8 mouse cellular contexts compared by ENCODE assay signal in the genomic region with DNA sequence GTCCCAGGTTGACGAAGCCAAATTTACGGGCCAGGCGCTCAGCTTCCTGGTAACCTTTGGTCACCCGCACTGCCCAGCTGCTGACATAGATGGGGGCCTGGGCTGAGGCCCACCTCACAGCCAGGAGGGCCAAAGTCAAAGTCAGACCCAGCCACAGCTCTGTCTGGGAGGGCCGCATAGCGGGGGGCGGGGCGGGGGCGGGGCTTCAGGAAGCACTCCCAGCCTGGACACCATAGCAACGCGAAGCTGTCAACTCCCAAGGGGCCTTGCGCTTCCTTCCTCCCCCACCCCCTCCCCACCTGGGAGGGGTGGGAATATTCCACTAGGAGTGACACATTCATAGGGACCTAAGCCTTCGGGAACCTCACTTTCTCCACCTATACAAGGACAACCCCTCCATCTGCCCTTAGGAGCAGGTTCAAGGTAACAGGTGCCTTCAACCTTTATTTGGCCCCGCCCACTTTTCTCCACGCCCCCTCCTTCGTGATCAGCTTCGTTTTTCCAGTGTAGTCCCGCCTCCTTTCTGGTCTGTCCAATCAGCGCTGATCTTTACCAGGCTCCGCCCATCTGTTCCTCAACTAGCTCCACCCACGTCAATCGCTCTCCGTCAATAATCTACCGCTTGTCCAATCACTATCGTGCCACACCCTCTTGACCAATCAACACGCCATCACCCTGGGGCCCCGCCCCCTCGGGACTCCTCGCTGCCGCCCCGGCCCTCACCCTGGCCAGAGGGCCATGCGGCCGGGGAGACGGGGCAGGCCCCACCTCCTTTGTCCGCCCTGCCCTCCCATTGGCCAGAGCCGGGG. TPM values are rescaled to one million over a fixed set of nuclear protein-coding genes. Genes with fewer than 3 reads are reported as not detected.
A peak's percentile ranks its signal among the peaks of the same experiment; 100 is the strongest.
DNase-seq lines count a peak whose midpoint lies in the region; ATAC-seq lines count a peak whose summit lies in the region.

A gene (minus strand): TSS at position 226 of the 809 bp plus-strand sequence.
A gene (plus strand): TSS at position 681 of the 809 bp plus-strand sequence.

- peak; percentile 100 for DNase-seq in ES-CJ7 (ENCODE audit: low read depth, low spot score)
- peak; percentile 97 for DNase-seq in cerebellum, adult 11 months
- peak; percentile 97 for DNase-seq in forebrain, embryonic 14.5 days (ENCODE audit: low spot score)
- peak; percentile 91 to 93 for DNase-seq in heart, postnatal 14 days
- DNase-seq in layer of hippocampus, adult 11-12 months (ENCODE audit: low spot score): peak; percentile 96
- peak; percentile 98 to 99 for DNase-seq in lung, adult 18-20 months
- DNase-seq in thymus, adult 18-20 months: peak; percentile 68 to 75

- H3K4me3 ChIP-seq in forebrain, embryonic 14.5 days (ENCODE audit: low read depth, low read length): peak within 1 kb of the TSS; percentile 40

- H3K4me2 ChIP-seq in forebrain, embryonic 14.5 days (ENCODE audit: low read length): peak within 1 kb of the TSS; percentile 79

- H3K9me3 ChIP-seq in forebrain, embryonic 14.5 days (replicated peaks; ENCODE audit: control insufficient read depth, low read length): no peaks in the 10 kb centered on the region

- peak; percentile 94 for ATAC-seq in forebrain, embryonic 14.5 days
- ATAC-seq in neutrophil, adult 5-6 weeks (ENCODE audit: extremely low read depth, insufficient number of reproducible peaks, low FRiP score, poor library complexity, severe bottlenecking): peak; percentile 76

- WGBS in forebrain, embryonic 14.5 days: 4% methylated on average over 34 of the region's 36 CpGs

- no peaks in the 10 kb centered on the region for H3K36me3 ChIP-seq in forebrain, embryonic 14.5 days (ENCODE audit: control insufficient read depth, insufficient read depth, low read length)

- peak within 1 kb of the TSS; percentile 46 for H3K9ac ChIP-seq in forebrain, embryonic 14.5 days (ENCODE audit: low read length)

- H3K27me3 ChIP-seq in forebrain, embryonic 14.5 days (replicated peaks; ENCODE audit: control insufficient read depth, insufficient read depth, low read length): peaks cover 7% of the 10 kb centered on the region; the same call in 1 of the 2 replicates

- intact Hi-C loops in heart, postnatal 14 days (cut with DNase I): no loop called here

- no peak within 1 kb of the TSS; the same call in 1 of the 2 replicates for H3K27ac ChIP-seq in forebrain, embryonic 14.5 days (ENCODE audit: low read depth, low read length)

- peaks cover 11% of the 10 kb centered on the region for H3K4me1 ChIP-seq in forebrain, embryonic 14.5 days (ENCODE audit: control insufficient read depth, insufficient read depth, low read length)

RNA-seq across cellular contexts. Expression of the first gene that starts in this region (rescaled TPM):
- polyA plus RNA-seq in forebrain, embryonic 14.5 days (2014; fragmentation: Nextera tagmentation; extraction: Ambion mirVana): 1.6 and 2.4 TPM in 2 replicates
- total RNA-seq in heart, postnatal 14 days (2021): 1 to 10 TPM; 1.0 to 1.7 TPM
- 0.25 TPM in 1 of 2 replicates, not detected in the other for total RNA-seq in neutrophil, adult 5-6 weeks (2017)

RNA-seq across cellular contexts. Expression of the second gene that starts in this region (rescaled TPM):
- 2.3 and 2.7 TPM in 2 replicates for polyA plus RNA-seq in forebrain, embryonic 14.5 days (2014; fragmentation: Nextera tagmentation; extraction: Ambion mirVana)
- 1 to 10 TPM; 2.0 to 2.6 TPM for total RNA-seq in heart, postnatal 14 days (2021)
- total RNA-seq in neutrophil, adult 5-6 weeks (2017): not detected in 2 replicates

Comparison
In these comparisons a context has a peak if more than half of its experiments do, and no peak if none do; other contexts are left out.
1. Peak in ATAC-seq in neutrophil, adult 5-6 weeks; RNA of the genes that start here not detected or under 1 TPM.